Mouse (Mus musculus) hindbrain, embryonic 16.5 days (tissue): ENCODE measurements around the gene Hscb. TPM values are rescaled to one million over a fixed set of nuclear protein-coding genes. Genes with fewer than 3 reads are reported as not detected.

Experiments
- ATAC-seq: fragments of 200-750 bp; cut with Nextera tagmentation; 2 replicates; pipeline ENCODE4 v1.8.0; 2017; ENCODE audit warnings: moderate TSS enrichment, moderate library complexity
- H3K27ac ChIP-seq: fragments of 300-500 bp; sonication (generic); 2 replicates; pipeline ENCODE4 v1.5.1; 2014; ENCODE audit warnings: low read depth, mild to moderate bottlenecking, control low read depth, low read length, moderate library complexity
- H3K27me3 ChIP-seq: fragments of 300-500 bp; sonication (generic); replicated peaks from 2 replicates; pipeline ENCODE4 v1.6.1; 2014; ENCODE audit warnings: low read length; ENCODE audit not compliant: control insufficient read depth, insufficient read depth
- H3K36me3 ChIP-seq: fragments of 300-500 bp; sonication (generic); 2 replicates; pipeline ENCODE4 v1.6.1; 2014; ENCODE audit warnings: mild to moderate bottlenecking, low read length, moderate library complexity, mixed read lengths; ENCODE audit not compliant: control insufficient read depth, insufficient read depth
- H3K4me1 ChIP-seq: fragments of 300-500 bp; sonication (generic); 2 replicates; pipeline ENCODE4 v1.6.1; 2014; ENCODE audit warnings: low read depth, low read length; ENCODE audit not compliant: control insufficient read depth, insufficient read depth
- H3K4me2 ChIP-seq: fragments of 300-500 bp; sonication (generic); 2 replicates; pipeline ENCODE4 v1.6.1; 2014; ENCODE audit warnings: mild to moderate bottlenecking, low read length, control low read depth, moderate library complexity
- H3K4me3 ChIP-seq: fragments of 300-500 bp; sonication (generic); 2 replicates; pipeline ENCODE4 v1.5.1; 2014; ENCODE audit warnings: mild to moderate bottlenecking, low read length, control low read depth, moderate library complexity
- H3K9ac ChIP-seq: fragments of 300-500 bp; sonication (generic); 2 replicates; pipeline ENCODE4 v1.6.1; 2014; ENCODE audit warnings: low read depth, mild to moderate bottlenecking, control low read depth, low read length, moderate library complexity
- H3K9me3 ChIP-seq: fragments of 300-500 bp; sonication (generic); 2 replicates; pipeline ENCODE4 v1.6.1; 2014; ENCODE audit warnings: mild to moderate bottlenecking, low read length, moderate library complexity; ENCODE audit not compliant: control insufficient read depth
- WGBS: fragments of 180-500 bp; shearing (Covaris S2); extraction: QIAGEN DNeasy Blood & Tissue Kit; methylation state at CpG from one replicate; pipeline ENCODE4 v1.1.7; 2014; 5-methylcytosine and 5-hydroxymethylcytosine counted together
- polyA plus RNA-seq: library from polyadenylated mRNA; unstranded; fragments of >200 nt; fragmentation: Nextera tagmentation; extraction: Ambion mirVana; gene quantifications from 2 replicates; pipeline ENCODE4 v1.2.1, GENCODE M21; 2015

The Hscb gene
- polyA plus RNA-seq, 1 experiment from 2014 or later, result 10.3 TPM

DNA sequence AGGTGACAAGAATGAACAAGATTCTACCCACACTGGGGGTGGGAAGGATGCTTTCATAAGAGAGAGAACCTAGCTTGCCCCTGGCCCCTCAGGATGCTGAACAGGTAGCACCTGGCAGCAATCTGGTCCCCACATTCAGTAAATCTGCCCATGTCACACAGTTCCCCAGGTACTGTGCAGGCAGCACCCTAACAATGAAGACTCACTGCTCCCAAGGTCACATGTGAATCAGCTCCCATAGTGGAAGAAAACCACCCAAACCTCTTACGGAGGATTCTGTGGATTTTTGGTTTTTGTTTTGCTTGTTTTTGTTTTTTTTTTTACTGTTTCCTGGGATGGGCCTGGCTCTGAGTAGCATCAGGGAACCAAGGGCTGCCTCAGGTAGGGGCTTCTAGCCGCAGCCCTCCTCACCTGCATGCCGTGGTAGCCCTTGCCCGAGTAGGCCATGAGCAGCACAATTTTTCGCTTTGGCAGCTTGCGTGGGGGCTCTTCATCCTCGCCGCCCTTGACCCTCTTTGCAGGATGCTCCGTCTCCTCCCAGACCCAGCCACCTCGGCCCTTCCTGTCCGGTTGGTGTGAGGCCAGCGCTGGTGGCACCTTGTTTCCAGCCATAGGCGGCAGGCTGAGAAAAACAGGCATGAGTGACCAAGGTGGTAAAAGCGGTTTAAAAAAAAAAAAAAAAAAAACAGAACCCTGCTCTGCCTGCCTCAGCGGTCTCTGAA is 60.1 kb downstream of the Hscb start:
- H3K9me3 ChIP-seq, result no peaks in the 10 kb centered on the region
- H3K4me2 ChIP-seq, result peak overlapping the region; percentile 93
- peaks cover 14% of the 10 kb centered on the region for H3K36me3 ChIP-seq
- no peak overlapping the region for H3K27ac ChIP-seq
- H3K27me3 ChIP-seq, result no peaks in the 10 kb centered on the region
- peaks cover 11% of the 10 kb centered on the region for H3K4me1 ChIP-seq
- peak overlapping the region; percentile 69 for H3K9ac ChIP-seq
- H3K4me3 ChIP-seq, result peak overlapping the region; percentile 63
- no peak for ATAC-seq
- WGBS, result 23% methylated on average over 15 of the region's 15 CpGs

Other genes with a start within 250 kb of the Hscb start
- 48.5 and 49.2 TPM in 2 replicates for gene Noc4l, start 186.4 kb downstream of the Hscb start, polyA plus RNA-seq
- 13.2 and 16.4 TPM in 2 replicates for gene Ddx51, start 186.3 kb downstream of the Hscb start, polyA plus RNA-seq
- gene Ep400, start 69.1 kb downstream of the Hscb start, polyA plus RNA-seq, result 40.0 and 53.4 TPM in 2 replicates
- gene Pus1, start 59.1 kb downstream of the Hscb start, polyA plus RNA-seq, result 19.8 and 23.2 TPM in 2 replicates
- 20.7 and 23.8 TPM in 2 replicates for gene Ulk1, start 29.7 kb downstream of the Hscb start, polyA plus RNA-seq
- gene Chek2, start 202 bp upstream of the Hscb start, polyA plus RNA-seq, result 6.2 and 7.4 TPM in 2 replicates
- gene Ttc28, start 40.0 kb upstream of the Hscb start, polyA plus RNA-seq, result 14.5 and 16.8 TPM in 2 replicates